Mouse (Mus musculus): ENCODE data around the gene Mtrex.

- TF ChIP-seq ZC3H11A (IDR thresholded peaks at IDR 0.05; ENCODE audit: borderline replicate concordance, low read depth, low read length): no peak
- TF ChIP-seq HCFC1 (IDR thresholded peaks at IDR 0.05; ENCODE audit: borderline replicate concordance, insufficient read depth, low read length): no peak
- TF ChIP-seq MAFK (IDR thresholded peaks at IDR 0.05; ENCODE audit: insufficient read depth, low read depth, low read length): no peak
These were observed 89.5 kb downstream of the Mtrex start for GRCm38 (mm10) chr13:112837621-112838155.
